Mouse (Mus musculus): ENCODE data around the gene Ubc.

The Ubc gene

DNA sequence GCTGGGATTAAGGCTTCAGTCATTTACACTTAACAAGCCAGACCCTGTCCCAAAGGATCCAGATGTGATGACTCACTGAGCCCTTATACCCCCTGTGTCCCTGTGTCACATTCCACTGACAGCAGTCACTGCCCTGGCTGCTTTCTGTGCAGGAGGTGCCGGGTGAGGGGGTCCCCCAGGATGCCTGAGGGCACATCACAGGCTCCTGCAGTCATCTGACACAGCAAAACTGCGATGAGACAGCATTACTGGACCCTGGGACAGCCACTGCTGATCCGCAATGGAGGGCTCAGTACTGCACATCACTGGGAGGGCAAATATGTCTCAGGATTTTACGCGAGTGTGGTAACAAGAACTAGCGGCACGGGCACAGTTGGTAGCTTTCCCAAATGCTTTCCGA lies 38.9 kb downstream of the Ubc start:
- ATAC-seq (ENCODE audit: low TSS enrichment), result no peak

- ATAC-seq (ENCODE audit: low TSS enrichment), result no peak
Measured at GRCm38 (mm10) chr5:125349391-125349790, 40.6 kb downstream of the Ubc start.

DNA sequence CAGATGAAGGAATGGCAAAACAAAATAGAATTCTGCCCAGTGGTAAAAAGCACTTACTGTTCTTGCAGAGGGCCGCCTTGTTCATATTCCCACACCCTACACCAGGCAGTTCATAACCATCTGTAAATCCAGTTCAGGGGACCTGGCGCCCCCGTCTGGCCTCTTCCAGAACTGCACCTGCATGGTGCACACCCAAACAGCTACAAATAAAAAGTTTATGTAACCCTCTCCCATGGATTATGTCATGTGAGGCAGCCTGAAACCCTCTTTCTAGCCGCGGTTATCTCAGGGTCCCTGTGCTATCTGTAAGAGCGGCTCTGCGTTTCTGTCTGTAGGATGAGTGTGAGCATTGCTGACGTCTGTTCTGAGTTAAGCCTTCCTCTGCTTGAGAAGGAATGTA lies 41.5 kb downstream of the Ubc start:
- no peak; the same call in 1 of the 2 replicates for ATAC-seq (ENCODE audit: low TSS enrichment)

DNA sequence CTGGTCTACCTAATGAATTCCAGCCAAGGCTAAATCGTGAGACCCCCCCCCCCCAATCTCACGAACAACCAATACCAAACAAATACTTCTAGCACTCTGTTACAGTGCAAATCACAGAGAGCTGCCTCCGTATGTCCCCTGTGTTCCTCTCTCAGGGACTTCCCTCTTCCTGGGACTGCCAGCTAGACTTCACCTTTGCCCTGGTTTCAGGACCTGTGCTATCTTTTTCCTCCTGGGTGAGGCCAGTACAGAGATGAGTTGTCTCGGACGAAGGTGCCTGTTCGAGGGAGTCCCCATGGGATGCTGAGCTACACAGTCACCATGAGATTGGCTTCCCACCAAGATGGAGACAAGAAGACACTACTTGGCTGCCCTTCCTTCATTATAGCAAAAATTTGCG lies 41.9 kb downstream of the Ubc start:
- no peak for ATAC-seq (ENCODE audit: low TSS enrichment)

DNA sequence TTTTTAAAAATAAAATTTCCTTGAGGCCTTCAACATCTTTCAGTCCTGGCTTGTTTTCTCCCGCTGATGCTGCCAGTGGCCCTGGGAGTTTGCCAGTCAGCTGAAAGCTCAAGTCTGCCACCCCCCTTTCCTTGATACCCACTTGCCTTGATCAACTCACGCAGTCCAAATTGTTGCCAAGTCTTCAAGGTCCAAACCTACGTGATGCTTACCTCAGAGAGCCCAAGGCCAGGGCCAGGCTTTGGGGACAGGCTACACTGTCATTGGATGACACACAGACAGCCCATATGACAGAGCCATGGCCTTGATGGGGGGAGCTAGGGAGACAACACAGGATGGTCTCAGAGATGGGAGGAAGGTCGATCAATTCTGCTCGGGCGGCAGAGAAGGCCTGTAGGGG lies 45.7 kb downstream of the Ubc start:
- no peak for ATAC-seq (ENCODE audit: low TSS enrichment)

DNA sequence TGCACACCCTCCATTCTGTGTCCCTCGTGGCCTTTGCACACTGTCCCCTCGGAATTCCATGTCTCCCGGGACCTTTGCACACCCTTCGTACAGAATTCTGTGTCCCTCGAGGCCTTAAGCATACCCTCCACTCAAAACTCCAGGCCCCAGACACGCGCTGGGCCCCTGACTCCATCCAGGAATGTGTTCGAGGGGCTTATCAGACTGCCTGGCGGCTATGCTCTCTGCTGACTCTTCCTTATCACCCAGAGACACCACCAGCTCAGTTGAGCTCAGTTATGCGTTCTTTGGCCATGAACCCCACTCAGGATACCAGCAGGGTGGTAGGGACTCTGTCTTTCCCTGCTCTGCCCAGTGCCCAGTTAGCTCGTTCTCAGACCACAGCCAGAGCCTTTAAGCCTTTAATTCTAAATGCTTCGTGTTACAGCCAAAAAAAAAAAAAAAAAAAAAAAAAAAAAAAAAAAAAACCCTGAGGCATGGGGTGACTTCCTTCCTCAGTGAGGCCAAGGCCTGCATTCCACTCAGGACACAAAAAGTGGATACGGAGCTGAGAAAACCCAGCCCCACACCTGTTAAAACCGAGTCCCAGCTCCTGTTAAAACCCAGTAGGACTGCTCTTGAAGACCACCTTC lies 48.4 kb downstream of the Ubc start:
- no peak for ATAC-seq (ENCODE audit: low TSS enrichment)

DNA sequence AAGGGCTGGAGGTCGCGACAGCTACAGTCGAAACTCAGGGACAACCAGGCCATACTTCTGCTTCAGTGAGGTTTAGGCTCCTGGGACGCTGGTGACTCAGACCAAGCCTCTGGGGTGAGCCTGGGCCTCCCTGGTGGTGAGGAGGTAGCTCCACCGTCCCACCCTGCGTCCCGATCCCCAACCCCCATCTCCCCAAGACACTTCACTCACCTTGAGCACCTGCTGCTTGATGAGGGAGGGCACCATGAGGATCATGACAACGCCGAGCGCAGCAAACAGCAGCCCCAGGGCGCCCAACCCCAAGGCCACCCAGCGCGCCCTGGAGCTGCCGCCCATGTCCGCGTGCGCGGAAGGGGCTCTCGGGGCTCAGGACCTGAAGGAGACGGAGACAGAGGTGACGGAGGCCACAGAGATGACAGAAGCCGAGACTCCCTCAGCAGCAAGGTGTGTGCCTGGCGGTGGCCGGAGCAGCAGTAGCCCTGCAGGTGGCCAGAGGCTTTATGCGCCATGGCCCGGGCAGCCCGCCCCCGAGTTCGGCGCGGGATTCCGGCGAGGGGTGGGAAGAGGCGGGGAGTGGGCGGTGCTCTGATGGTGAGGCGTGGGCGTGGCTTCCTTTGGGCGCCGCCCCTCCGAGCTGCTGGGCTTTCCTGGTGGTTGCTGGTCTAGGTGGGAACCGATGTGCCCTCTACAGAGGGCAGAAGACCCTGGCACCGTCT lies 49.3 kb downstream of the Ubc start, which contains the start of gene Scarb1:
Gene Scarb1, minus strand, starts transcription at position 548 of the 716 bp plus-strand sequence.
- ATAC-seq (ENCODE audit: low TSS enrichment), result peak; percentile 56

DNA sequence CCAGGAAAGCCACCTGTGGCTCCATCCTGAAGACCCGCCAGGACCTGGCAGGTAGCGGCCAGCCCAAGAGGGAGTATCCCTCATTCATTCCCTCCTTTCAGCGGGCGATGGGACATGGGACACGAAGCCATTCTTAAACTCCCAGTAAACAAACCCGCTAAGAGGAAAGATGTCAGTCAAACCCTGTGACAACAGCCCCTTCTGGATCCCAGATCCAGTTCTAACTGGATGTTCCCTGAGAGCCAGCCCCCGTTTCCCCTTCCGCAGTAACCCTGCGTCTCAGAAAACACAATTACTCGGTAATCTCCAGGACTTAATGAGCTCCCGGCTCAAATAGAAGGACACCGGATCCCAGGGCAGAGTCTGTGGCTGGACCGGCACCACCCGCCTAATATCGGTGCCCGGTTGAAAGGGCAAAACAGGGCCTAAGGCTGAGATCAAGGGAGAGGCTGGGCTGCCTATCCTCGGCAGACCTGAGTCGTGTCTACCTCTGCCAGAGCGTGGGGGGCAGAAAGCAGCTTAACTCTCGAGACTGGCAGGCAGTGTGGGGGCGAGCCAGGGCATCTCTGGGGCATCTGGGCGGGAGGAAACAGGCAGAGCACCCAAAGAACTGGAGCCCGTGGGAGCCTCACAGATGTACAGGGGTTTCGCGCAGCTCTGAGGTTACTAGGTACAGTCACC lies 50.0 kb downstream of the Ubc start:
- ATAC-seq (ENCODE audit: low TSS enrichment), result peak; percentile 50; the same call in 1 of the 2 replicates

DNA sequence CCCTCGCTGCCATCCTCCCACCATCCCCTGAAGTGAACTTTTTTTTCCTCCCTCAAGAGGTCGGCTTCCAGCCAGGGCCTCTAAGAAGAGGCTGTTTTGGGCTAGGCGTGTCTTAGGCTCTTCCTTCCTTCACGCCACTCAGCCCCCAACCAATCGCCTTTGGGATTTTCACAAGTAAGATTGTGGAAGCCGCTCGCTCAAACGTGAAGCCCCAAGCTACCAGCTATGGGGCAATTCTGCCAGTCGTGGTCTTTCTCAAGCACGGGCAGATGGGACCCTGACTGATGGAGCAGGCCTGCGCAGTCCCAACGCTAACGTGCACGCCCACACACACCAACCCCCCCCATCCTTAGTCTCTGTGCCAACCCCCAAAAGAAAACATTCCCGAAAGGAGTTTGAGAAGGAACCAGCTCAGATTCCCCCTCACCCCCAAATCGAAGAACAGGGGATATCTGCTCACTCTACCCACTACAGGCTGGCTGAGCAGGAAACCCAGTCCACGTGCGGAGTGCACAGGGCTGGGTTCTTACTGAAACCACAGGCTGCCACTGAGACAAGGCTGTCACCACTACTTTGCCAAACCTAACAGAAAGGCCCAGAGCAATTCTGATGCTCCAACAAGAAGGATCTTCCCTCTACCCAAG lies 50.8 kb downstream of the Ubc start:
- ATAC-seq (ENCODE audit: low TSS enrichment), result no peak

DNA sequence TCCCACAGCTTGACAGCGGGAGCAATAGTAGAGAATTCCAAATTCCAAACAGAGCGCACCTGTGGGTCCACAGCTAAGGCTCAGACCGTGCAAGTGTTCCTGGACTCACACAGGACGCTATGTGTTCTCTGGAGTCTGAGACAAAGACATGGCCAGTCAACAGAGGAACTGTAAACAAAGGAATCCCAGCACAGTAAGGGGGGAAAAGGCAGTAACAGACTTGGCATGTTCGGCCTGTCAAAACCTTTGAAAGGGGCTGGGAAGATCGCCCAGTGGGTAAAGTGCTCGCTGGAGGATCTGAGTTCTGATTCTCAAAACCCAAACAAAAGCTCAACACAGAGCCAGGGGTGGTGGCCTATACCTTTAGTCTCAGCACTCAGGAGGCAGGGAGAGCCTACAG lies 52.5 kb downstream of the Ubc start:
- no peak for ATAC-seq (ENCODE audit: low TSS enrichment)

GRCm38 (mm10) chr5:125337012-125337411 lies 53.0 kb downstream of the Ubc start:
- no peak for ATAC-seq (ENCODE audit: low TSS enrichment)

Data from frontal cortex, adult (tissue).